Mouse (Mus musculus): ENCODE measurements at regions not wholly inside any gene's neighbourhood (a gene's known extent, or its start where the extent isn't known, plus 50 kb on each side); places are given as distances from the start of the nearest gene placed in this dataset.

DNA sequence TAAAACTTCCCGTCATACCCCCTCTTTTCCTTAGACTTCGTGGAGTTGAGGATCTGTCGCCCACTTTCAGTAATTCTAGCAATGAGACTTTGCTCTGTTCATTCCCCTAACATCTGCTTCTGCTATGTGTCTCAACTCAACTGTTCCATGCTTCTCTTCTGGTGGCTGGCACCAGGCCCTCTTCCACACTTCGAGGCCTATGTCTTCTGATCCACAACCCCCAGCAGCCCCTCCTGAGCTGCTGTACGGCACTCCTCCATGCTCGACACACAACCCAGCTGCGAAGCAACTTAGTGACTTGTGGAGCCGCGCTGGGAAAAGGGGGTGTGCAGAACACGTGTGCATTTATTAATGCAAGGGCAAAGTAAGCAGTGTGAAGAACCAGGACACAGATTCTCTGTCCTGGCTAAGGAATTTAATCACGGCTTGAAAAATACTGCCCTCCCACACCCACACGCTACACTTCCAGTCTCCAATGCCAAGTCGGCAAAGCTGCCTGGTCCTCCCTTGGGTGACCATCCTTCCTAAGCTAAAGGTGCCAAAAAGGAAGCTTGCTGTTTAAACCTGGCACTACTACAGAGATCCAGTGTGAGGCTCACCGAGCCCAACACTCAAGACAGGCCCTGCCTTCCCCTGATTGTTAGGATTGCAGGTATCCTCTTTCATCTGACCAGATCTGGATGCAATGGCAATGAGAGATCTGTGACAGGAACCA, 220.8 kb upstream of the Cdh5 start:
- peak in 1 of 2 experiments; percentile 4 for DNase-seq (ENCODE audit: low spot score in 2 of 2)

DNA sequence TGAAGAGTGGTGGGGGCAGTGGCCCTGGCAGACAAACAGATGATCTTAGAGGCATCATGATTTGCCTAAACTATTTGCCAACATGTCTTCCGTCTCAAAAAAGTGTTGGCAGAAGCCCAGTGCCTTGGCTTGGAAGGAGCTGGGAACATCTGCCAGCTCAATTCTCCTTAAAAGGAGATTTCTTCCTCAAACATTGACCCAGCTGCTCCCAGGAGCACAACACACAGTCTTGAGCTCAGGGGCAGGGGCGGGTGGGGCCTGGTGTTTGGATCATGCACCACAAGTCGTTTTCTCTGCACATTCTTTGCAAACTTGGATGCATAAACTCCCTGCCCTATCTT, 220.3 kb upstream of the Cdh5 start:
- DNase-seq (ENCODE audit: low spot score in 2 of 2), result peak in 1 of 2 experiments; percentile 19

DNA sequence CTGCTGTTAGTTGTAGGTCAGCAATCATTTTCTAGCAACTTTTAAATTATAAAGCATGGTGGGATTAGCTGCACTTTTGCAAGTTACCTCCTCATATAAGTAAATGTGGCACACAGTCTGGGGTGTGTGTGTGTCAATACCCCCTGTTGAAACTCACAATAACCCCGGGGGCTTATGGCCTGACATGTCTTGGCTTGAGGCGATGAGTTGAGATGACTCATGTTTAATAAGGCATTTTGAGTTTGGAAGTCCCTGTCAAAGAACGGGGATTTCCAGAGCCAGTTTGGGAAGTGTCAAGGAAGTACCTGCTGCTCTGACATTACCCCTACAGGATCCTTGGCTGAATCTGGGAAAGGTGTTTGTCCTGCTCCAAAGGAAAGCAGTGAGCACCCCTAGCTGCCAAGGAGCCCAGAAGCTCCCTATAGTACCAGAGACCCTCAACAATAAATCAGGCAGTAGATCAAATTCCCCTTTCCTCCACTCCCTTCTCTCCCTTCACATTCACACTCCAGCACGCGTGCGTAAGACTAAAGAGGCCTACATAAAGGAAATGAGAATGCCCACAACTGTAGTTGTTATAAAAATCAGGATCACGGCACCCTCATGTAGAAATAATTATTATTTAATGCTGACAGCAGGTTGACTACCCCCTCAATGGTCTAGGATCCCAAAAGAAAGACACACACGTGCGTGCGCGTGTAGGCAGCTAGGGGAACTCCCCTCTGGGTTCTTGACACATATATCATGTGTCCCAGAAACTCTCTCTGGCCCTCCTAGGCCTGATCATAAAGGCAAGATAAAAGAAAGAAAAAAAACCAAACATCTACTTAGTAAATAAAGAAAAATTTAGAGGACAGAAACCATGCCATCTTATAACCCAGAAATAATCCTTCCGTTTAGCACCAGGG, 216.3 kb upstream of the Cdh5 start:
- no peak for DNase-seq (ENCODE audit: low spot score in 2 of 2)

DNA sequence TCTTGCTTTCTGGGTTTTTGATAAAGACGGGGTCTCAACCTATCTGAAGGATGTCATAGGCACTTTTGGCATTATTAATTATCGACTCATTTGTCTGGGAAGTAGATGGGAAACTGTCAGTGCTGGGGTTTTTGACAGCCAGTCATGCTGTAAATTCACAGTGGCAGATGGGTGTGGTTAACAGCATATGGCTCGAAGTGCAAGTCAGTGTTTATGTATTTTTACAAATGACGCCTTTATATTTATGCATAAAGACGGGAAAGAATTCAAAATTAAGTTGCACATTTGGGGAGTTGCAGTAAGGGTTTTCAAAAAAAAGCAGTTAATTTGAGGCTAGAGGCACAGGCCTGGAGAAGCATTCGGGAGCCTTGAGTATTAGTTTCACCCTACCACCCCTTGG, 206.8 kb upstream of the Cdh5 start:
- DNase-seq (ENCODE audit: low spot score in 2 of 2), result no peak

DNA sequence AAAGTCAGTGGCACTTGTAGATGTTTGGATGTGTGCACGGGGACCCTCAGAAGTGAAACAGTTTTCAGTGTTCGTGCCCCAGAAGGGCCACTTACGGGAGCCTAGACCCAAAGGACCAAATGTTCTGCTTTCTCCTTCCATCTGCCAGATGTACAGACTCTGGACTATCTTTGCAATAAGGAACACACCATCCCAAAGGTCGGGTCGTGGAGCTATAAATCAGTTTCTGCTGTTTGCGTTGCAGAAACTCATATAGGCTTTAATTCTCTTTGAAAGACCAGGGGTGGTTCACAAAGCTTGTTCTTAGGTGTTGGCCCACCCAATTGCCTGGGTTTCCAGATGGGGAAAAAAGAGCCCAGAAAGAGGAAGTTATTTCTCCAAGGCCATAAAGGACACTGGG, 206.3 kb upstream of the Cdh5 start:
- DNase-seq (ENCODE audit: low spot score in 2 of 2), result no peak

DNA sequence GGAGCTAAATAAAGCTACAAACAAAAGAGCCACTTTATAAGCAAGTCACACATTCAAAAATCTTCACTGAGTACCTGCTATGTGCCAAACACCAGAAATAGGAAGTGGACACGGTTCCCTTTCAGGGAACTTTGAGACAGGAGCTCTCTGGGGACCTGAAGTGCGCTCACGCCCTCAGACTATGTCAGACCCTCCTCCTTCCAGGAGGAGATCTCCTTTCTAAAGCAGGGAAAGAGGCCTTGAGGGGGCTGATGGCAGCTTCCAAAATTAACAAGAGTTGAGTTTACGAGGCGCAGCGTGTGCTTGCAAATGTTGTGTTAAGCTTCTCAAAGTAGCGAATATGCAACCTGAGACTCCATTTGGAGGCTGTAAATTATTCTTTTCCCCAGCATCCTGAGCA, 204.0 kb upstream of the Cdh5 start:
- no peak for DNase-seq (ENCODE audit: low spot score in 2 of 2)

DNA sequence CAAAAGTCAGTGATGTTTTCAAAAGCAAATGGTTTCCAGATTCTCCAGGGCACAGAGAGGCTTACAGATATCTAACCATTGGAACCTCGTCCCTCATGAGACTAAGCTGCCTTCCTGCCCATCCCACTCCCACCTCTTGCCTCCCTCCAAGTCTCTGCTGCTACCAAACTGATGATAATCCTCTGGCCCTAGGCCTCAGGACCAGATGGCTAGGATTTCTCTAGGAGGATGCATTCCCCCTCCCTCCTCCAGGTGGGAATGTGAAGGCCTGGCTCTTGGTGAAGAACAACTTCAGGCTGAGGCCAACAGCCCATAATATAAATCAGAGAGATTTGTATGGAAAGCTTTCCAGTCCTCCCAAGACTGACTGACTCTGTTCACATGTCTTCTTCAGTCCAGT, 198.9 kb upstream of the Cdh5 start:
- DNase-seq (ENCODE audit: low spot score in 2 of 2), result no peak

DNA sequence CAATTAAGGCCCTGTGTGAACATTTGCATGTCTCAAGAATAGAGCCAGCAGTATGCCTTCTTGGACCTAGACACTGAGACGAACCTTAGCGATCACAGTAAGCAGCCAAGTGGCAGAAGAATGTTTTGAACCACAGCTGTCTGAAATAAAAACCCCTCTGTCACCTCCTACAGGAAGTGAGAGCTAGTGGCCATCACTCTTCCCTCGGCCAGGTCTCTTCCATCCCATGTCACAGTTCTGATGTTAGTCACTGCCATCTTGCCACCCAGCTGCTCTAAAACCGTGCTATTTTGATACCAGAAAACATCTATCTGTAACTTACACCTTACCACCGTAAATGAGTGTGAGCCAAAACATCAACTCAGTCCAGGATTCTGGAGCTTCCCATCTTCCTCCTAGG, 197.8 kb upstream of the Cdh5 start:
- DNase-seq (ENCODE audit: low spot score in 2 of 2), result no peak

DNA sequence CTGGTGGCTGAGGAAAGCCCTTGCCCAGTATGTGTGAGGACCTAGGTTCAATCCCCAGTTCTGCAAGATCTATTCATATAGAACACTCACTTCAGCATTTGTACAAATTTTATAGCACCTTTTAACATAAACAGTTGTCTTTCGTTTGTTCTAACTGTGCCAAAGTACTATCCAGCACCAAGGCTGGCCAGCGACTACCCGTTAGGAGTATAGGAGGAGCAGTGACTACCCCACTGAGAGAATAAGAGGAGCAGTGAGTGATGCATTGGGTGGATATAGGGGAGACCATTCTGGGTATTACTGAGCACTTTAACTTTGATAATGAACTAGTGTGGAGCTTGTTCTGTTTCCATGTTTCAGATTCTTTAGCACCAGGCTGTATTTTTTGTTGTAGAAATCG, 193.8 kb upstream of the Cdh5 start:
- no peak for DNase-seq (ENCODE audit: low spot score in 2 of 2)

DNA sequence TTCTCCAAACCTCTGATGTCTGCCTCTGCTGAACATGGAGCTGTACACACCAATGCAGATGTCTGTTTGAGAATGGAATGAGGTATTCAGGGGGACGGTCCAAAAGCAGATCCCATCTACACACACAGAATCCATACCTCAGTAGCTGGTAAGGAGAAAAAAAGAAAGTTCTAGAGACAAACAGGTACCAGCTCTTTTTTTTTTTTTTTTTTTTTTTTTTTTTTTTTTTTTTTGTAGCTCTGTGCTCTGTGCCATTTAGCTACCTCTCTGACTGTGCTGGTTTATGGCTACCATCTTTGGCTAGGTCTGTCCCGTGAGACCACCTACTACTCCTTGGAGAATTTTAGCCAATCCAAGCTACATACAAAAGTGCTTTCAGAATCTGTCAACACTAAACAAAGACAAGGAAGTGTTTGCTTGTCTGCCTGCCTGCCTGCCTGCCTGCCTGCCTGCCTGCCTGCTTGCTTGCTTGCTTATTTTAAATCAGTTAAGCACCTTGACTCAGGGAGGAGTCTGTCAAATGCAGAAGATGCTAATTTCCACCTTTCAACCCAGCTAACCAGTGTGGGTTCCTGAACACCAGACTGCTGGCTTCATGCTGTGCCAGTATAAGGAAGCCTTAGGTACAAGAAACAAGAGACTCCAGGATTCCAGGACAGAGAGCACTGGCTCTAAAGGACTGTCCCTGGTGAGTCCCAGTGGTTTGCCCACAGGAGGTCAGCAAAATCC, 190.0 kb upstream of the Cdh5 start:
- no peak for DNase-seq (ENCODE audit: low spot score in 2 of 2)

DNA sequence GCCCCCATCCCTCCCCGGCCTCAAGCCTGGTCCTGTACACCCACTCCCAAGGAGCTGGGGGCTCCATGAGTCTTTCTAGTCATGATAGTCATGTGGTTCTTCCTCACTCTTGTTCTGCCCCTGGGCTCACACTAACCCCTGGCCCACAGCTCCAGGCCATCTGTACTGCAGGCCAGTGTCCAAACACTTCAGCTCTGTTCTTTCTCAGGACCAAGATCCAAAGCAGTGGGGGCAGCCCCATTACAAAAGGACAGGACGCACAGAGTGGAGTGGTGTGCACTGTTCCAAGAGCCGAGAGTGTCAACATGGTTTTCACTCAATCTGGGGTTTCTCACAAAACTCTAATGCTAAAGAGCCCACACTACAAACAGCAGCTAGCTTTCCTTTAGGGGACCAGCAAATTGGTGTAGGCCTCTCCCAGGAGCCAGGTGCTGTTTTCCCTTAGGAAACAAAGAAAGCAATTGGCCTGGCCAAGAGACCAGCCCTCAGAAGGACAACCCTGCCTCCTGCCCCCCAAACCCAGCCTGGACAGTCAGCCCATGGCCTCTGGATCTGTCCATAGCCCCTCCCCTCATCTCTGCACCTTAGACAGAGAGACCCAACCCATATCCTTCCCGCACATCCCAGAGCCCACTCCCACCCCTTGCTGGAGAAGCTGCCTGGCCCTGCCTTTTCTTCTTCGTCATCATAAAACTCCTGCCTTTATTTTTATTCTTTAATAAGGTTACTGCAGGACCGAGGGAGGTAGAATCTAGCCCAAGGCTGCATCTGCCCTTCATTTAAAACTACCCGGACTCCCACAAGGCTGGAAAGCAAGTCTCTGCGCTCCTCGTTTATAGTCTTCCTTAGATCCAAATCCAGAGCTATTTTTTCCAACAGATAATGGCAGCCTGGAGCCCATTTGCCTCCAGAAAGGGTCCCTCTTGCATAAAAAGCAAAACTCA, 188.2 kb upstream of the Cdh5 start:
- no peak for DNase-seq (ENCODE audit: low spot score in 2 of 2)

DNA sequence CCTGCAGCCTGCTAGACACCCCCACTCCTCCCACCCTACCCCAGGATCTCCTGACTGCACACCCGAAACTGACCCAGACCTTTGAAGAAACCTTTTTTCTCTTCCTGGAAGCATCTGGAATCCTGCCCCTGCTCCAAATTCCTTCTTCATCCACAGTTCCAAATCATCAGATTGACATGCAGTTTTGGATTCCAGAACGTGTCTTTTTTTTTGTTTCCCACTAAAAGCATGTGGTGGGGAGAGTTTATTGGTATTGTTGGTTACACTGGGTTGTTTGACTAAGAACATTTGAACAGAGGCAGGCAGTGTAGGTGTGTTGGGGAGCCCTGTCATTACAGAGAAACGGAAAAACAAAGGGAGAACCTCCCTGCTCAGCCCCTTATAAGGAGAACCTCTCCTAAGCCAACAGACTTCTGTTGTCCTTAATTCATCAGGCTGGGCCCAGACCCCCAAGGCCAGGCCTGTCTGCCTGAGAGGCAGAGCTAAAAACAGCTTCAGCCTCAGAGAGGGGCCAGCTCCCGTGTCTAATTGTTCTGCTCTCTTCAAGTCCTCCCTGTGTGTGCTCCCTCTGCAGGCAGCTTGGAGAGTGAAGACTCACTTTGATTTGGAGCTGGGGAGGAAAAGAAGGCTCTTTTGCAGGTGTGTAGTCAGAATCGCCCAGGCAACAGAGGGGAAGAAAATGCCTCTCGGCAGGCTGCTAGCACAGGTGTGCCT, 187.3 kb upstream of the Cdh5 start:
- DNase-seq (ENCODE audit: low spot score in 2 of 2), result peak in 1 of 2 experiments; percentile 45

DNA sequence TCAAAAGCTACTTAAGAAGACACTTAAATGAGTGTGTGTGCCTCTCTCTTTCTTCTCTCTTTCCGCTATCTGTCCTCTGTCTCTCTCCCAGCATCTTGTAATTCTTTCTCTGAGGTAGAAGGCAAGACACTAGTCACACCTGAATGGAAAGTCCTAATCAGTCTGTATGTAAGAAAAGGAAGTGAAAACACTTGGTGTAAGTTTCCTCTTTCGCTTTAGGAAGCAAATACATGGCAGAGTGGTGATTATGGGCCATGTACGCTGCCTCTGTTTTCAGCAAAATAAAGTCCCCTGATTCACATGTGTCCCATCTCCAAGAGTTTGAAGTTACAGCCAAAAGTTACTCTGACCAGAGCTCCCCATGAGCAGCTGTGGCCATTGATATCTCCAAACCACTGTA, 182.1 kb upstream of the Cdh5 start:
- no peak for DNase-seq (ENCODE audit: low spot score in 2 of 2)

DNA sequence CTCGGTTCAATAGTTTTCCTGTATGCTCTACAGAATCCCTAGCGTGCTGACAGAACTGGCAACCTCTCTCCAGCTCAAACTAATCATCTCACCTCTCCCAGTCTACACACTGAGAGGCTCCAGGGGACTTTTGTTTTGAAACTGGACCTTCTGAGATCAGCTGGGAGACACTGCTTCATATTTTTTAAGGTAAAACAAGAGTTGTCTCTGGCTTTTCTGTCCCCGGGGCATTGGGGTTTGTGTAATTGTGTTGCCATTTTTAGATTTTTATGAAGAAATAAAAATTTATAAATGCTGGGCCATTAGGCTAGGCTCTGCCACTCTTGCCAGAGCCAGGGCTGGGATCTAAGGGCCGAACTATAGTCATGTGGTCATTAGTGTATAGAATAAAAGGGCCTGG, 179.8 kb upstream of the Cdh5 start:
- DNase-seq (ENCODE audit: low spot score in 2 of 2), result no peak

DNA sequence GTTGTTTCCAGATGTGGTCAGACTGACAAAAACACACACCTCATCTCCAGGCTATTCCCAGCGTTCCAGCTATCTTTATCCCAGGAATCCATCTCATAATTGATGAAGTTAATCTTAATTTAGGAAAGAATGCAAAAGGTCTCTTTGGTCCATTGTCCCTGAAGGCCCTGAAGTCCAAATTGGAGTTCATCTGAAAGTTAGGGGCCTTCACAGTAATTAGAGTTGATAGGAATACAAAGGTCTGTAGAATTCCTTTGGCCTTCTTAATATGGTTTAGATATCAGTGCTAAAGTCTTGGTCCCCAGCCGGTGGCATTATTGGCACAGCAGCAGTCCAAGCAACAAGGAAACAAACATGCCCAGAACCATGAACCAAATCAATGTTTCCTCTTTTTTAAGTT, 178.7 kb upstream of the Cdh5 start:
- DNase-seq (ENCODE audit: low spot score in 2 of 2), result no peak

DNA sequence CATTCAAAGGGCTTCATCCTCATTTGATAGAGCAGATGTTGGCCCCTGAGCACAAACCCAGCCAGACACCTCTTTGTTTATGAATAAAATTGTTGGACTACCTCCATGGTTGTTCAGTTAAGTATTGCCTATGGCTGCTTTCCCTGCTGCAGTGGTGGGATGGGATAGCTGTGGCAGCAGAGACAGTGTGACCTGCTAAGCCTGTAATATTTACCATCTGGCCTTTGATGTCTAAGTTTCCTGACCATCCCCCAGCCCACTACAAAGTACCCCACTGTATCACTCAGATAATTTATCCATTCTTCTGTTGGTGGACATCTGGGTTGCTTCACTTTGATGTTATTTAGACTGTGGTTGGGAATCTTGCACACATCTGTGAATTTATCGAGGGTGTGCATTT, 168.7 kb upstream of the Cdh5 start:
- no peak for DNase-seq (ENCODE audit: low spot score in 2 of 2)

DNA sequence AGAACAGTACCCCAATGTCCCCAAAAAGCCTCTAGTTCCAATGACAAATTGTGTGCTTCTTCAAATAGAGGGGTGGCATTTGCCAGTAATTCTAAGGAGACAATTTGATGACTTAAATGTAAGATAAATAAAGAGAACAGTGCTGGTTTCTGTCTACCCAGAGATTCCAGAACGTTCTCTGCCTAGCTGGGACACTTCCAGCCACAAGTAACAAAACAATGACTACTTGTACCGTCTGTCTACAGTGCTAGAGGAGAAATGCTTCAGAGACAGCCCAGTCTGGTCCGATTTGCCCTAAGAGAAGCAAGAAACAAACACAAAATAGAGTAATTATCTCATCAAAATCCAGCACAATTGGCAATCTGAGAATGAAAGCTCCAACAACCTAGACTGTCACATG, 164.9 kb upstream of the Cdh5 start:
- no peak for DNase-seq (ENCODE audit: low spot score in 2 of 2)

DNA sequence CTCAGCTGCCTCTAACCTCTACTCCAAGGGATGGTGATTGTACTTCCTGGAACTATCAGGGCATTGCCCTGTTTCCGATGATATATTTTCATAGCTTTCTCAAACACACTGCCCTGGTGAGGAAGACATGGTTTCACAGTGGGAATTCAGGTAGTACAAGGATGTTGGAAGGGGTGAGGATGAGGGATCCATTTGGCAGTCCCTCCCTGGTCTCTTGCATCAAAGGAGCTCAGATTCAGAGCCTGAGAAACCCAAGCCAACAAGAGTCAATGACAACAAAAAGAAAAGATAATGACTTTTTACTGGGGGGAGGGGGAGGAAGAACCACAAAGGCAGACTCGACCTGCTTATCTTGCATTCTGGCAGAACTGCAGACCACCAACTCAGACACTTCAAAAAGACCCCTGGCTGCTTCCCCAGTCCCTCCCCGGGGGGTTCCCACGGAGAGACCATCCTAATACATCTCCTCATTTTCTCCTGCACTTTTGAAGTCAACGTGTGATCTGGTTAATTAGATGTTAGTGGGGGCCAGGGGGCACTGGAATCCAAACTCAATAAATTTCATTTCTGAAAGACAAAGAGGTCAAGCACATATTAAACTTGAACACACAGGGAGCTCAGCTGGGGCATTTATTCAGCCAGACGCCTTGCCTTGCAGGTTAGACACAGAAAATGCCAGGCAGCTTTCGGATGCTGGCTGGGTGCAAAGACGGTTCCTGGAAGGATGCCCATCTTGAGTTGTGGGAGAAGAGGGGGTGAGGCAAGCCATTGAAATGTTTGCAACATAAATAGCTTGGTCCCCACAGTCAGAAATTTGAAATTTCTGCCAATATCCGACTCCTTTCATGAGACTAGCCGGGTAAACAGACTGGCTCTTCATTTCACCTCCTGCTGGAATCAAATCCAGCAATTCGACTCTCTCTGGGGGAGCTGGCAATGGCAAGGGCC, 162.9 kb upstream of the Cdh5 start:
- peak in 1 of 2 experiments; percentile 52 for DNase-seq (ENCODE audit: low spot score in 2 of 2)

DNA sequence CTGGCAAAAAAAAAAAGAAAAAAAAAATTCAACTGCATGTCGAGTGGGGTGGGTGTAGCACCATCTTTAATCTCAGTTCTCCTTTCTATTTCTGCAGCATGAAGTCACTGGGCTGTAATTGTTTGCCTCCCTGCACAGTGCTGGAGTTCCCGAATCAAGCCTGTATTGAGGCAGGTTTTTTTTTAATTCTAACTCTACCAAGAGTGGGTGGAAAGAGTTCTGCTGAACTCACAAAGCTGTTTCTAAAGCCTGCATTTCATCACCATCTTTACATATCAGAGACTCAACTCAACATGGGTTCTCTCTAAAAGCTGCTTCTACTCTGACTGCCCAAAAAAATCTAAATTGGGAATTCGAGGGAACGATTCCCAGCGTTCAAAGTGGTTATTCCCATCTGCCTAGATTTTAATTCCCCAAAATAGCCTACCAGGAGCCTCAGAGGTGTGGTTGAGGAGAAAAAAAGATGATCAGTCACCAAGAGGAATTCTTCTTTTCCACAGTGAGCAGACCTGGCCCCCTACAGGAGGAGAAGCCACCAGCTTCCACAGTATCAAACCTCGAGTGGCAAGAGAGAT, 160.4 kb upstream of the Cdh5 start:
- peak; percentile 38 to 69 for DNase-seq (ENCODE audit: low spot score in 2 of 2)
